Mouse (Mus musculus) embryo, embryonic 11.5 days (tissue): Measurements from ENCODE around the gene Olfr1330.
"Not testable (repeated sequence)": the region's sequence is repeated elsewhere in the genome, so short reads cannot be mapped to it uniquely, and the experiment has no call there.

Experiments used
- DNase-seq: peaks from one replicate; pipeline ENCODE4 v3.0.0-alpha.2; 2012; ENCODE audit warnings: low read depth, low spot score

Olfr1330 gene

GRCm38 (mm10) chr4:118888297-118888696 is at the start of gene Olfr1330:
TSS of gene Olfr1330 (plus strand) at chr4:118888597.
- DNase-seq: no peak

DNA sequence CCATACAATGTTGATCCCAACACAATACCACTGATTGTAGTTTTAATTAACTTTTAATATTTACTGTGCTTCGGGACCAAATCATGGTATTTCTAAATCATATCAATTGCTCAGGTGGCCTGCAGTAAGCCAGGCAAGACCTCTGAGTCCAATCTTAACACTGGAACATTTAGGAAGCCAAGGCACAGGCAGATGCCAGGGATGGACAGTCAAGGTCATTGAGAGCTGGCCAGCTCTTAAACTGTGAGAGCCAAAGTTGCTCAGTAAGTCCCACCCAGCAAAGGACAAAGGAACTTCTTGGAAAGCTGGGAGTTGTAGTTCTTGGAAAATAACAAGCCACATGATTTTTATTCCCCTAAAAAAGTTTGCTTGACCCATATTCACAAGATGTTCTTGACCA is 26.6 kb upstream of the Olfr1330 start:
- DNase-seq: no peak

GRCm38 (mm10) chr4:118862704-118863103 is 25.7 kb upstream of the Olfr1330 start:
- no peak for DNase-seq

DNA sequence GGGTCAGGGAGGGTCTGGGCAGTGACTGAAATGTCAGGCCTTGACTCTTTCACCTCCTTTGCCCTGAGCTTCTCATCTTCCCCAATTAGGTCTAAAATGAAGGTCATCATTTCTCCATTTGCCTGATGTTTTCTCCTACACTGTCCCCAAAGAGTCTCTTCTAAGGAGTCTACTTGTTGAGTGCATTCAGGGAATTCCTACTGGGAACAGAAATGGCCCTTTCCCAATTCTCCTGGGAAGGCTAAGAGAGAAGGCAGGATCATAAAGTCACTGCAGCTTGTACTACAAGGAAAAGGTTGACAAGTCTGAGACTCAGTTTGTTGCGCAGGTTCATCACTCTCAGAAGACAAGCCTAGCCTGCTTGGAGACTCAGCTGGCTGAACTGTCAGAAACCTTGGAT is 24.0 kb upstream of the Olfr1330 start, which contains the start of gene Olfr1331:
Olfr1331 (plus strand) TSS at position 301 of the 400 bp plus-strand sequence.
- DNase-seq: no peak

- DNase-seq: no peak
Observed at GRCm38 (mm10) chr4:118867566-118867965, 20.8 kb upstream of the Olfr1330 start.

DNA sequence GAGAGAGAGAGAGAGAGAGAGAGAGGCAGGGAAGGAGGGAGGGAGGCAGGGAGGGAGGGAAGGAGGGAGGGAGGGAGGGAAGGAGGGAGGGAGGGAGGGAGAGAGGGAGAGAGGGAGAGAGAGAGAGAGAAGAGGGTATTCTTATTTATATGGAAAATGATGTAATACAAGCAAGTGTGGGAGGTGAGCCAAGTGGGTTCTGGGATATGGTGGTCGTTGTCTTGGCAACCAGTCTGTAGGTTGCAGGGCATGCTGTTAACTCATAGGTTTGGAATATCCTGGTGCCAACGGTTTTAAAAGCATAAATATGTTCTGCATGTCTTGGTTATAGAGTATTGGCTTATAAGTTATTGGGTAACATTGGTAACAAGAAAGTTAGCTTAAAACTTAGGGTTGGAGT is 13.6 kb downstream of the Olfr1330 start:
- DNase-seq: no peak

DNA sequence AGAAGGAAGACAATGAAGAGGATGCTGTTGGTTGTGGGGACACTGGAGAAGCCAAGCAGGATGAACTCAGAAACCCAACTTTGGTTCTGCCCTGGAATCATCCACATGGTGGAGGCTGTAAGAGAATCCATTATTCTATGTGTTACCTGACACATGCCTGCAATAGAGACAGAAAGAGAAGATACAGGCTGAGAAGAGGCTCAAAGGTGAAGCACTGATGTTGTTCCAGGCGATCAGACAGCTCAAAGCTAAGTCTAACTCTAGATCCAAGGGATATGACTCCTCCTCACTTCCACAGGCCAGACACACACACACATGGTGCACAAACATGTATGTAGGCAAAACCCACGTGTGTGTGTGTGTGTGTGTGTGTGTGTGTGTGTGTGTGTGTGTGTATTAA is 29.0 kb downstream of the Olfr1330 start, which contains the start of gene Olfr1329:
Olfr1329 (minus strand) TSS at position 101 of the 400 bp plus-strand sequence.
- DNase-seq: not testable (repeated sequence)

- not testable (repeated sequence) for DNase-seq
Observed at GRCm38 (mm10) chr4:118931326-118931725, 42.9 kb downstream of the Olfr1330 start.

- no peak for DNase-seq
Observed at GRCm38 (mm10) chr4:118938512-118938911, 50.1 kb downstream of the Olfr1330 start, which contains the start of gene Olfr1328. TSS of gene Olfr1328 (minus strand) at chr4:118938612.
